Mouse (Mus musculus) natural killer cell, adult 2 months (primary cell): ENCODE data around the gene Fbxo46.
"Not testable (repeated sequence)": the region's sequence is repeated elsewhere in the genome, so short reads cannot be mapped to it uniquely, and the experiment has no call there.

Experiments used
- DNase-seq, 2 experiments: peaks; one replicate each; pipeline ENCODE4 v3.0.0; 2022; ENCODE audit warnings: low spot score in 2 of 2

Gene Fbxo46

GRCm38 (mm10) chr7:19119631-19120429, at the start of gene Fbxo46:
Gene Fbxo46 (plus strand): TSS chr7:19119859.
- peak; percentile 94 to 95 for DNase-seq

- not testable (repeated sequence) for DNase-seq
Measured at GRCm38 (mm10) chr7:19071024-19071423, 48.6 kb upstream of the Fbxo46 start.

GRCm38 (mm10) chr7:19073504-19073903, 46.2 kb upstream of the Fbxo46 start:
- DNase-seq = peak in 1 of 2 experiments; percentile 40

GRCm38 (mm10) chr7:19074494-19074893, 45.2 kb upstream of the Fbxo46 start:
- DNase-seq = no peak

GRCm38 (mm10) chr7:19075231-19075630, 44.4 kb upstream of the Fbxo46 start:
- no peak for DNase-seq

- DNase-seq = peak; percentile 38 to 62
Measured at GRCm38 (mm10) chr7:19075723-19076585, 43.7 kb upstream of the Fbxo46 start, which contains the start of gene Dmwd. Gene Dmwd (plus strand): TSS chr7:19076227.

- DNase-seq = no peak
Measured at GRCm38 (mm10) chr7:19076586-19076991, 43.1 kb upstream of the Fbxo46 start.

GRCm38 (mm10) chr7:19077761-19078160, 41.9 kb upstream of the Fbxo46 start:
- peak; percentile 80 to 84 for DNase-seq

GRCm38 (mm10) chr7:19078732-19079131, 40.9 kb upstream of the Fbxo46 start:
- DNase-seq = no peak

- DNase-seq = no peak
Measured at GRCm38 (mm10) chr7:19080451-19080950, 39.2 kb upstream of the Fbxo46 start.

- no peak for DNase-seq
Measured at GRCm38 (mm10) chr7:19082171-19082570, 37.5 kb upstream of the Fbxo46 start.

GRCm38 (mm10) chr7:19083096-19083495, 36.6 kb upstream of the Fbxo46 start:
- no peak for DNase-seq

- no peak for DNase-seq
Measured at GRCm38 (mm10) chr7:19083701-19084100, 36.0 kb upstream of the Fbxo46 start, which contains the start of gene Dmpk. Gene Dmpk (plus strand): TSS chr7:19083849.

GRCm38 (mm10) chr7:19084277-19084771, 35.3 kb upstream of the Fbxo46 start:
- DNase-seq = peak in 1 of 2 experiments; percentile 82

- no peak for DNase-seq
Measured at GRCm38 (mm10) chr7:19084921-19085473, 34.7 kb upstream of the Fbxo46 start.

- no peak for DNase-seq
Measured at GRCm38 (mm10) chr7:19085495-19085894, 34.2 kb upstream of the Fbxo46 start.

GRCm38 (mm10) chr7:19086042-19086441, 33.6 kb upstream of the Fbxo46 start:
- DNase-seq = peak in 1 of 2 experiments; percentile 75

- no peak for DNase-seq
Measured at GRCm38 (mm10) chr7:19086760-19087159, 32.9 kb upstream of the Fbxo46 start.

- peak; percentile 43 to 71 for DNase-seq
Measured at GRCm38 (mm10) chr7:19088813-19089212, 30.8 kb upstream of the Fbxo46 start.

GRCm38 (mm10) chr7:19091913-19092312, 27.7 kb upstream of the Fbxo46 start:
- no peak for DNase-seq

- DNase-seq = no peak
Measured at GRCm38 (mm10) chr7:19092381-19093173, 27.1 kb upstream of the Fbxo46 start.
